Mouse (Mus musculus) layer of hippocampus, adult 8-10 months (tissue): ENCODE results near the gene Erp27. TPM values are rescaled to one million over a fixed set of nuclear protein-coding genes. Genes with fewer than 3 reads are reported as not detected.

Experiments used
- DNase-seq, 2 experiments: peaks; one replicate each; pipeline ENCODE4 v3.0.0; 2022; ENCODE audit warnings: low spot score in 2 of 2
- total RNA-seq, 4 experiments: library from RNA; stranded (reverse); gene quantifications; 2 replicates each; pipeline ENCODE4 v1.2.4; 2022

Gene Erp27
- total RNA-seq, 4 experiments from 2014 or later: 0.54 to 0.79 TPM; not detected in 2

DNA sequence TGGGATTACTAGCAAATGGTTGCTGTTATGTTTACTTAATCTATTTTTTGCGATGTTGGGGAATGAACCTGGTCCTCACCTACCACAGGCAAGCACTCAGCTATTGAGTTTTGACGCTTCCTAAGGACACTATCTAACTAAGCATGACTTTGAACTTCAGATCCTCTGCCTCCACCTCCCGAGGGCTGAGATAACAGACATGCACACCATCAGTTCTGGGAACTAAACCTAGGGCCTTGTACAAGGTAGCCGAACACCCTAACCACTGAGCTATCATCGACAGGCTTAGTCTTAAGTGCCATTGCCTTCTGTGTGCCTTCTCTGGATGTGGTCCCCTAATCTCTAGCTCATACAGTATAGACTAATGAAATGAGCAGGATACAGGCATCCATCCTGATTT, 56.6 kb downstream of the Erp27 start:
- no peak for DNase-seq

DNA sequence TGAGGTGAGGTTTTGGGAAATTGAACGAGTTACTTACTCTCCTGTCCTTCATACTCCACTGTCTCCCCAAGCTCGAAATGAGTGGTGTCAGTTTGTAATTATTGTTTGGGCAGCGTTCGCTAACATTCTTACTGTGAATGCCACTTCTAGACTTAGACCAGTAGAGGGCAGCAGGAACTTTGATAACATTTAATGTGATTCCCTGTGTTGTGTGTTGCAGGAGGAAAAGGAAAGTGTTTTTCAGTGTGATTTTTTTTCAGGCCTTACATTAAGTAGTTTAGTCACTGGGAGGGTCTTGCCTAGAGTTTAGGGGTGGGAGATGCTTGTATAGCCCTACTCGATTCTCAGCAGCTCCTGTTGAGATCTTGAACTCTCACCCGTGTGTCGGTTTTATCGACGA, 61.0 kb downstream of the Erp27 start:
- no peak for DNase-seq

DNA sequence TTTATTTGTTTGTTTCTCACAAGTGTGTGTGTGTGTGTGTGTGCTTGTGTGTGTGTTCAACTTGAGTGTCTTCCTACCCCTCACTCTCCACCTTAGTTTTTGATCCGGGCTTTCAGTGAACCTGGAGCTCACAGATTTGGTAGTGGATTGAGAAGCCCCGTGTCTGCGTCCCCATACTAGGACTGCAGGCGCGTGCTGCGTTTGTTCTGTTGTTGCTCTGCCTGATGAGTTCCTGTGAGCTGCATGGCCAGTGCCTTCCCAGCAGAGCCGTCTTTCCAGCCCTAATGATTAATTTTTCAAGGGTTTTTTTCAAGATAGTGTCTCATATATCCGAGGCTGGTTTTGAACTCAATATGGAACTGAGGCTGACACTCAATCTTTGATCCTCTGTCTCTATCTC, 63.6 kb downstream of the Erp27 start:
- no peak for DNase-seq

DNA sequence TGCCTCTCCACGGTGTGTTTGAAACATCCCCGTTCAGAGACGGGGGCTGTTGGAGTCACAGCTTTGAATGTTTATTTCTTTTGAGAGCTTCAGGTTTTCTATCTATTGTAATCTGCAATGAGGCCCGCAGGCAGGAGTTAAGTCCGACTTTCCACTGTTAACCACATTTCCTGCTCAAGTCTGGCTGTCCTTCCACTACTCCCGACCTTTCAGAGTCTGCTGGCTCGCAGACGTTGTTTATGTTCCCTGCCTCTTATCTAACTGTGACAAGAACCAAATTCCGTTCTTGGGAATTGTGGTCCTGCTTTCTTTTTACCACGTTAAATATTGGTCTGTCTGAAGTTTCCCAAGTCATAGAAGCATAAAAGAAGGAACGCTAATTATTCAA, 64.1 kb downstream of the Erp27 start:
- no peak for DNase-seq

Other genes with a start within 250 kb of the Erp27 start
- under 1 TPM; 0.41 to 0.76 (median 0.63) TPM for gene Gucy2c, start 140.4 kb downstream of the Erp27 start, total RNA-seq
- gene Hist4h4, start 117.8 kb downstream of the Erp27 start, total RNA-seq: 10 to 100 TPM in 2 of 4 experiments, 1 to 10 TPM in 2; 9.3 to 12.4 (median 10.3) TPM
- gene H2afj, start 113.9 kb downstream of the Erp27 start, total RNA-seq: 10 to 100 TPM; 41.1 to 66.0 (median 50.4) TPM
- gene BC049715, start 94.6 kb downstream of the Erp27 start, total RNA-seq: 1 to 10 TPM; 2.3 to 4.3 (median 3.3) TPM
- 100 to 1,000 TPM; 115 to 129 (median 123) TPM for gene Wbp11, start 93.9 kb downstream of the Erp27 start, total RNA-seq
- 10 to 100 TPM in 2 of 4 experiments, 1 to 10 TPM in 2; 7.3 to 13.2 (median 10.2) TPM for gene Smco3, start 86.7 kb downstream of the Erp27 start, total RNA-seq
- gene Art4, start 64.4 kb downstream of the Erp27 start, total RNA-seq: under 1 TPM in 1 of 4 experiments, not detected in 3; 0.13 TPM
- gene Mgp, start 46.4 kb downstream of the Erp27 start, total RNA-seq: 10 to 100 TPM; 34.6 to 42.2 (median 40.3) TPM
- gene Pde6h, start 1.7 kb upstream of the Erp27 start, total RNA-seq: 1 to 10 TPM in 2 of 4 experiments, under 1 TPM in 2; 0.52 to 2.0 (median 0.88) TPM
- gene Arhgdib, start 19.7 kb upstream of the Erp27 start, total RNA-seq: 10 to 100 TPM in 3 of 4 experiments, 1 to 10 TPM in 1; 9.9 to 23.4 (median 17.1) TPM
- 10 to 100 TPM; 25.9 to 42.3 (median 30.9) TPM for gene Rerg, start 248.3 kb upstream of the Erp27 start, total RNA-seq